Mouse (Mus musculus) urinary bladder, postnatal 25 days (tissue): Measurements from ENCODE around the gene Dctn2.

Source experiments
- DNase-seq: peaks from one replicate; pipeline ENCODE4 v3.0.0; 2022; ENCODE audit warnings: low spot score

Gene Dctn2

GRCm38 (mm10) chr10:127266112-127267091, at the start of gene Dctn2:
Gene Dctn2 (plus strand): TSS chr10:127266368.
- DNase-seq: peak; percentile 83

- DNase-seq: no peak
Observed at GRCm38 (mm10) chr10:127216456-127216855, 49.7 kb upstream of the Dctn2 start.

GRCm38 (mm10) chr10:127217177-127217576, 49.0 kb upstream of the Dctn2 start:
- DNase-seq: no peak

- no peak for DNase-seq
Observed at GRCm38 (mm10) chr10:127218339-127218738, 47.8 kb upstream of the Dctn2 start.

GRCm38 (mm10) chr10:127225213-127225612, 41.0 kb upstream of the Dctn2 start:
- DNase-seq: no peak

- no peak for DNase-seq
Observed at GRCm38 (mm10) chr10:127225732-127226131, 40.4 kb upstream of the Dctn2 start.

- no peak for DNase-seq
Observed at GRCm38 (mm10) chr10:127226318-127226895, 39.8 kb upstream of the Dctn2 start.

GRCm38 (mm10) chr10:127227163-127227562, 39.0 kb upstream of the Dctn2 start:
- no peak for DNase-seq

- peak; percentile 47 for DNase-seq
Observed at GRCm38 (mm10) chr10:127228897-127229296, 37.3 kb upstream of the Dctn2 start.

GRCm38 (mm10) chr10:127230693-127231092, 35.5 kb upstream of the Dctn2 start:
- no peak for DNase-seq

- no peak for DNase-seq
Observed at GRCm38 (mm10) chr10:127231741-127232140, 34.4 kb upstream of the Dctn2 start.

GRCm38 (mm10) chr10:127233141-127233540, 33.0 kb upstream of the Dctn2 start:
- no peak for DNase-seq

- no peak for DNase-seq
Observed at GRCm38 (mm10) chr10:127236541-127236940, 29.6 kb upstream of the Dctn2 start.

- DNase-seq: no peak
Observed at GRCm38 (mm10) chr10:127238241-127238824, 27.8 kb upstream of the Dctn2 start.

GRCm38 (mm10) chr10:127250810-127251209, 15.4 kb upstream of the Dctn2 start:
- no peak for DNase-seq

GRCm38 (mm10) chr10:127255625-127256345, 10.4 kb upstream of the Dctn2 start:
- peak; percentile 27 for DNase-seq

GRCm38 (mm10) chr10:127257790-127258189, 8.4 kb upstream of the Dctn2 start:
- no peak for DNase-seq

- DNase-seq: no peak
Observed at GRCm38 (mm10) chr10:127258489-127258888, 7.7 kb upstream of the Dctn2 start.

GRCm38 (mm10) chr10:127261706-127262547, 4.2 kb upstream of the Dctn2 start:
- DNase-seq: no peak

- no peak for DNase-seq
Observed at GRCm38 (mm10) chr10:127262548-127263398, 3.4 kb upstream of the Dctn2 start, which contains the start of gene Kif5a. Gene Kif5a (minus strand): TSS chr10:127263348.
